Mouse (Mus musculus): Measurements from ENCODE around the gene Col26a1. TPM values are rescaled to one million over a fixed set of nuclear protein-coding genes. Genes with fewer than 3 reads are reported as not detected.

The Col26a1 gene
- total RNA-seq (2021), result 1 to 10 TPM; 3.5 to 4.7 TPM

DNA sequence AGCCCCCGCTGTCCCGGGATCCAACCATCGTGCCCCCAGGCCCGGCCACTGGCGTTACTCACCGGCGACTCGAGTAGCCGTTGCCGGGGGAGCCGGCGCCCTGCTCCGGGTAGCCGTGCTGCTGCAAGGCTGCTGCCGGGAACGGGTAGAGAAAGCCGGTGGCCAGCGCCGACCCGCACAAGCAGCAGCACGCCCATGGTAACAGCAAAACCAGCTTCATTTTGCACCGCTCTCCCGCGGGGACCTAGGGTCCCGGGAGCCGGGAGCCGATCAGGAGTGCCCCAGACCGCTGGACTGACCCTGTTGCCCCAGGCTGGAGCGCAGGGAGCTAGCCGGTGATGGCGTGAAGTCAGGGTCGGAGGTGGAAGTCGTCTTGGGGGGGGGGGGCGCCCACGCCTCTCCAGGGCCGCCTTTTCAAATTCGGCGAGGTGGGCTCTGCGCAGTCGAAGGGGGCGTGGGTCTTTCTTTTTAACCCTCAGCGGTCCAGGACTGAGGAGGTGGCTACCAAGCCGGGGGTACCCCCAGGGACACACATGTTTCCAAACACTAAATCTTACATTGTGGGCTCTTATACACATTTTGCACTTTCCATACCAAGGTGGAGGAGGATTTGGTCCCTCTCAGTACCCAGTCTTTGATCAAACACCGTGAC is at the start of gene Col26a1:
TSS of gene Col26a1 (minus strand) at position 422 of the 652 bp plus-strand sequence.
- DNase-seq (ENCODE audit: extremely low spot score in 1 of 2, low spot score in 1 of 2), result peak in 1 of 2 experiments; percentile 17

DNA sequence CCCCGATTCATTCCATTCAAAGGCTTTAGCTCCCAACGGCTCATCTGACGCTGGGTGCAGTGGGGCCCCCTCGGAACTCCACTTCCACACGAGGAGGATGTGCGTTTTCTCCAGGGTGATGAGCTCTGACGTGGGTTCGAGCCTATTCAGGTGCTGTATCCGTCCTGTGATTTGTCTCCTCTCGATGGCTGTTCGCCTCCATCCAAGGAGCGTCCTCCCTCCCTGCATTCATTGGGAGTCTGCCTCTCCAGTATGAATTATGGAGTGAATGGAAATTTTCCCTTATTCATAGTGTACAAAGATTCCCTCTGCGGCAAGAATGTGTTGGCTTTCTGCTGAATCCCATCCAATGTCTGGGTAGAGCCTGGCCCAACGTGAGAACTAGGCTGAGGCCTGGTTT is 48.9 kb upstream of the Col26a1 start:
- no peak for DNase-seq (ENCODE audit: extremely low spot score in 1 of 2, low spot score in 1 of 2)

DNA sequence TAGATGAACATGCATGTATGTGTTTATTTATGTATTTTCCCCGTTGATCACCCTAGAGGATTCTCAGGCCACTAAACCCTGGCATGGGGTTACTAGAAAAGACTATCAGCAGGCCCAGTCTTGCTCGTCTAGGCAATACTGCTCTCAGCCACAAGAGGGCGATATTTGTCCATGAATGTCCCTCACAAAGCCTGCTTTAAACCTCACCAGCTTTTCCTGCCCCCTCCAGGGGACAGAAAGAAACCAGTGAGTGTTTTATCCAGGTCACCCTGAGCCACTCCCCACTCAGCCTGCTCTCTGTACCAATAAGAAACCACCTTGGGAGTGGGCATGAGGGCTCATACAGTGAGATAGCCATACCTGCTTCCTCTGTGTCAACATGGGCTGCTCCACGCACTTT is 46.1 kb upstream of the Col26a1 start:
- DNase-seq (ENCODE audit: extremely low spot score in 1 of 2, low spot score in 1 of 2), result peak; percentile 71 to 94

DNA sequence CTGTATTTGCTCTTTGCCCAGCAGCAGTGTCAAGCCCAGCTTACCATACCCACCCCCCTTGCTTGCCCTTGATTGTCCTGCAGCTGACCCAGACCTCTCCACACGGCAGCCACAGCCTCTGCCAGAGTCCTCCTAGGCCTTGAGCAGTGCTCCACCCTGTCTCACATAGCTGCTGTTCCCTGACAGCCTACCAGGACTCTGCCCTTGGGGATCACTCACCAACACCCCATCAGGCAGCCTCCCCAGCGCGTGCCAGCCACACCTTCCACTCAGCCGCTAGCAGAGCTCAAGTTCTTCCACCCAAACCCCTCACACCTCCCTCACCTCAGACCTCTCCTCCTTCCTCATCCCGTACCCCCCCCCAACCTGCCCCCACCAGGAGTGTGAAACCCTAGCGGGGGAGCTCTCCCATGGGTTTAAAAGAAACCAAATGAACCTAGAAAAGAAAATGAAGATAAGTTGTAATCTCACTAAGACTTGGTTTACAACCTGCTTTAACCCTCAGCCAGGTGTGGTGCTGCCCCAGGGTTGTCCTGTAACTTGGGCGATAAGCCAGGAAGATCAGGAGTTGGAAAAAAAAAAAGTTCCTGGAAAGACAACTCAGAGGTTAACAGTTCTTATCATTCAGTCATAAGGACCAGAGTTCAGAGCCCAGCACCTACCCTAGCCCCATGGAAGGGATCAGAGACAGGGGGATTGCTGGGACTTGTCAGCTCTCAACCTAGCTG is 40.9 kb upstream of the Col26a1 start:
- no peak for DNase-seq (ENCODE audit: extremely low spot score in 1 of 2, low spot score in 1 of 2)

DNA sequence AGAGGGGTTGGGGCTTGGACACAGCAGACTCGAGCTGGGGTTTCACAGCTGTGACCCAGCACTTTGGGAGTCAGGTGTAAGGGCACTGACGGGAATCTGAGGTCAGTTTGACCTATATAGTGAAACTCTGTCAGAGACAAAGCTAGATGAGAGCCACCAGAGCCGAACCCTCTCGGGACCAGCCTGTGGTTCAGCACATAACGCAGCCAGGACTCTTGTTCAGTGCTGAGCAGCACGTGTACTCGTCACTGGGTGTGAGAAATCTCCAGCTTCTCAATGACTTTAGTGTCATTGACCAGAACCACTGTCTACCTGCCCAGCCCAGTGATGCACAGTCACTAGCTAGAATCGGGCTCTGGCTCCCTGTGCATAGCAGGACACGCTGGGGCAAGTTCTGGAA is 39.8 kb upstream of the Col26a1 start:
- no peak for DNase-seq (ENCODE audit: extremely low spot score in 1 of 2, low spot score in 1 of 2)

DNA sequence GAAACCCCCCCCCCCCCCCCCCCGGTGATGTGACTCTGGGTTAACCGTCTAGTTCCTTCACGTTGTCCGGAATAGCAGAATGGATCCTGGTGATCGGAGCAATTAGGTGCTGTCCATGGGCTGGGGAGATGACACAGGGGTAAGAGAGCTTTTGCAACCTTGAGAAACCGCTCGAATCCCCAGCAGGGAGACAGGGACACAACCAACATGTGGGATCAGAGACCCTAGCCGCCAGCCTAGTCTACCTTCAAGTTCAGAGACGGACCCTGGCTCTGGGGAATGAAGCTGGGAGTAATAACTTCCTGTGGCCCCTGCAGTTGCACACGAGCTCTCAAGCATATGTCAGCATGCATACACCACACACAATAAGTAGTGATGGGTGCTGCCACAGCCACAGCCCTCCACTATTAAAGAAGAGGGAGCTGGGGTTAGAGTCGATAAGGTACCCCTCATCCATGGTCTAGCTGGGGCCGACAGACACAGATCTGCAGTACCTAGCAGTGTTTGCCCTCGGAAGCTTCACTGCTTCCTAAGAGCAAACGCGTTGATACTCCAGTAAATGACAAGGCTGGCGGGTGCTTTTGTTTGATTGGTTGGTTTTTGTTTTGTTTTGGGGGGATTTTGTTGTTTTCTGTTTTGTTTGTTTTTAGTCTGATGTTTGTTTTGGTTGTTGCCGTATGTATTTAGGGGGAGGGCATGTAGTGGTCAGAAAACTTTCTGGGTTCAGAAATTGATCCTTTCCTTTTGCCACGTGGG is 36.7 kb upstream of the Col26a1 start:
- no peak for DNase-seq (ENCODE audit: extremely low spot score in 1 of 2, low spot score in 1 of 2)

DNA sequence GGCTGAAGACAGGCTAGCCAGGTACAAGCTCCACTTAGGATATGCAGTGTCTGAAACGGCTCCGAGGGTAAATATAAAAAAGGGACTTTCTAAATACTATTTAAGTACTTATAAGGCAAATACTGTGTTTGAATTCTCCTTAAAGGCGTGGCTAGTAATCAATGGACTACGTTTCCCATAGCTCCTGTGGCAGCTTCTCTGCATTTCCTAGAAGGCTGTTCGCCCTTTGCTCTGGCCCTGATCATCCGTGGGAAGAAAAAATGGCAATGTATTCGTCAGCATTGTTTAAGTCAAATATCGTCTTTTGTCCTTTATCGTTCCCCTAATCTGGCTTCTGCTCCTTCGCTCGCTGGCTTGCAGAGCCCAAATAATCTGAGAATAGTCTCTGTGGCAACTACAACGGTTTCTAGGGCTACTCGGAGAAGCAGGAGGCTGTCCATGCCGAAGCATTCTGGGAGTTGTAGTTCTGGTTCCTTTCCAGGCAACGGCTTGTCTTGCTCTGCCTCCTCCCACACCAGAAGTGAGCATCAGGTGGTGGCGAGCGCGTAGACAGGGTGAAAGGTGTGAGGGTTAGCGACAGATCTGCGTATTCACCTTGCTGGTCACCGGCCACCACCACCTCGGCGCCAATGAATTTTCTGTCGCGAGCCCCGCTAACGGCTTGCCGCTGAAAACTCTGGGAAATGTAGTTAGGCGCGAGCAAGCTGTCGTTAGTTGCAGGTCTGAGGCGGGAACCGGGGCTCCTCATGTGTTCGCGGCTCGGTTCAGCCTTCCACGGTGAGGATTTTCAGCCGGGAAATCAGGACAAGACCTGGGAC is 35.9 kb upstream of the Col26a1 start:
- DNase-seq (ENCODE audit: extremely low spot score in 1 of 2, low spot score in 1 of 2), result peak; percentile 63 to 74

DNA sequence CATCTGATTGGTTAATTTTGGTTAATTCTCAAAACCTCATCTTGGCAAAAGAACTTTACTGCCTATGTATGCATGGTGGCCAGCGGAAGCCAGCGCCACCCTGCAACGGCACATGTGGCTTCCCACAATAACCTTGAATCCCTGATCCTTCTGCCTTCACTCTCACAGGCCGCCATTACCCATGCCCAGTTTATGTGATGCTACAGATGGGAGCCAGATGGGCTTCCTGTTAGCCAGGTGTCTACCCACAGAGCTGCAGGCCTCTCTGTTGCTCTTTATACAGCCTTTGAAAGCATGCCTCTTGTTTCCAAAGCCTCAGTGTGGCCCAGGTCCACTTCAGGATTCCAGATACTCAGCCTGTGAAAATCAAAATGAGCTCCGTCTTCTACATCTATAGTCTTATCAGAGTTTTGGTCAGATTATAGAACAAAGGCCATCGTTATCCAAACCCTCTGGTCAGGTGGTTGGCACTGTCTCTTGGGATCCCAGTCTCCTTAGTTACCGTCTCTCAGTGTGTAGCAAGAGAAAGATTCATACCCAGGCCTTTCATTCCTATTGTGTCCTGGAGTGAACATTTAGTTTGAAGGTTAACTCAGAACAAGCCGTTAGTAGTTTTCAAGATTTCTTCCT is 34.7 kb upstream of the Col26a1 start:
- DNase-seq (ENCODE audit: extremely low spot score in 1 of 2, low spot score in 1 of 2), result no peak

DNA sequence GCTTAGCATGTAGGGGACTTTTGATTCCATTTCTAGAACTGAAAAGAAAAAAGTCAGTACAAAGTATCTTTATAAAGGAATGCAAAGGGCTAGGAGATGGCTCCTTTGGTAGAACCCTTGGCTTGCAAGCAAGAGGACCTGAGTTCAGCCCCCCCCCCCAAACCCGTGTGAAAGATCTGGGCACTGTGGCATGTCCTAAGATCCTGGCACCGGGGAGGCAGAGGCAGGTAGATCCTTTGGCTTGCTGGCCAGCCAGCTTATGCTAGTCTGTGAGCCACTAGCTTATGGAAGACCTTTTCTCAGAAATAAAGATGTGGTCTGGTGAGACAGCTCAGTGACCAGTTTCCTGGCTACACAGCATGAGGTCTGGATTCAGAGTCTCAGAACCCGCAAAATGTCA is 31.2 kb upstream of the Col26a1 start:
- DNase-seq (ENCODE audit: extremely low spot score in 1 of 2, low spot score in 1 of 2), result no peak

DNA sequence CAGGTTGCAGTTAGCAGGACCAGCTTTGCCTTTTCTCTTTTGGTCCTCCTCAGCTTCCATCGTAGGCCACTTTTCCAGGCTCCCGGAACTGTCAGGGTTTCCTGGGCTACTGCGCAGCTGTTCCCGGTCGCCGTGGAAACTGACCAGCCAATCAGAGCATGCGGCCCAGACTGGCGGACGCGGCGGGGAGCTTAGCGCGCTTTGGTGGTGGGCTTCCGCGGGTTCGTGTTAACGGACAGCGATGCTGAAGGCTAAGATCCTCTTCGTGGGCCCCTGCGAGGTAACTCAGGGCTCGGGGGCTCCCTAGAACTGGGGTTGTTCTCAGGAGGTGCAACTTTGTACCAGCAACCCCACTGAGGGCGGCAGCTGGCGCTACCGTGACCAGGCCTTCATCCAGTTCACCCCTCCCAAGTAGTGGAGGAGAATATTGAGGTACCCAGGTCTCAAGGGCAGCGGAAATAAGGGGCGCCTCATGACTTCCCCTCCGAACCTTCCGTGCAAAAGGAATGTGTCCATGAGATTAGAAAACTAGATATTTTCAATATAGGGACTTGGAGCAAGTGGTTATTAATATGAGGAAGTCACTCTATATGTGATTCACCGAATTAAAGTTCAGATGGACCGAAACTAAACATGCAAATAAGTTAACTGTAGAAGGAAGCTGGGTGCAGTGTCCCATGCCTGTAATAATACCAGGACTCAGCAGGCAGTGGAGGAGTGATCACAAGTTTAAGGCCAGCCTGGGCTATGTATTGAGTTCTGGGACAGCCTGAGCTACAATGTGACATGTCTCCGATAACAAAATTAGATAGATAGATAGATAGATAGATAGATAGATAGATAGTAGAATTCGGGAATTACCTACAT is 25.2 kb upstream of the Col26a1 start, which contains the start of gene Ift22:
TSS of gene Ift22 (plus strand) at position 160 of the 867 bp plus-strand sequence.
- peak; percentile 82 to 92 for DNase-seq (ENCODE audit: extremely low spot score in 1 of 2, low spot score in 1 of 2)

DNA sequence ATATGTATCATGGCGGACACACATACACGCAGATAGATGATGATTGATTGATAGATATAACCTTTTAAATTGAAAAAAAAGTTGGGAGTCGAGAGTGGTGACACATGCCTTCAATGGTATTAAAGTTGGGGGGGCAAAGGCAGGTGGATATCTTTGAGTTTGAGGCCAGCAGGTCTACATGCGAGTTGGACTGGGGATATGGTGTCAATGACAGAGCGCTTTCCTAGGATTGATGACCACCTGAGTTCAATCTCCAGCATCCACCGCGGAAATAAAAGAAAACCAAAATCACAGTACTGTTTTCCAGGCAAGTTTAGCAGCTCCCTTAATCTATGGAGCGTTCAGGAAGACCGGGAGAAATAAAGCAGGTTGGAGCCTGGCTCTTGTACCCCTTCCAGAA is 24.6 kb upstream of the Col26a1 start:
- no peak for DNase-seq (ENCODE audit: extremely low spot score in 1 of 2, low spot score in 1 of 2)

DNA sequence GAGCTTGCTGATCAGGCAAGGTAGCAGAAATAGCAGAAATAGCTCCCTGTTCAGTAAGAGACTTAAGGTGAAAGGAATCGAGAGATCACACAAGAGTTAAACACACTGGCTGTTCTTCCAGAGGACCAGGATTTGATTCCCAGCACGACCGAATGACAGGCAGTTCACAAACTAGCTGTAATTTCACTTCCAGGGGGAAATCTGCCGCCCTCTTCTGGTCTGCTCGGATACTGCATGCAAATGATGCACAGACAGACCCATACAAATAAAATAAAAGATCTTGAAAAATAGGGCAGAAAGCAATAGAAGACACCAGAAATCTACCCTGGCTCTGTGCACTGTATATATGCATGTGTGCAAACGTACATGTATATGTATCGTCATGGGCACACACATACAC is 22.6 kb upstream of the Col26a1 start:
- DNase-seq (ENCODE audit: extremely low spot score in 1 of 2, low spot score in 1 of 2), result peak in 1 of 2 experiments; percentile 32

DNA sequence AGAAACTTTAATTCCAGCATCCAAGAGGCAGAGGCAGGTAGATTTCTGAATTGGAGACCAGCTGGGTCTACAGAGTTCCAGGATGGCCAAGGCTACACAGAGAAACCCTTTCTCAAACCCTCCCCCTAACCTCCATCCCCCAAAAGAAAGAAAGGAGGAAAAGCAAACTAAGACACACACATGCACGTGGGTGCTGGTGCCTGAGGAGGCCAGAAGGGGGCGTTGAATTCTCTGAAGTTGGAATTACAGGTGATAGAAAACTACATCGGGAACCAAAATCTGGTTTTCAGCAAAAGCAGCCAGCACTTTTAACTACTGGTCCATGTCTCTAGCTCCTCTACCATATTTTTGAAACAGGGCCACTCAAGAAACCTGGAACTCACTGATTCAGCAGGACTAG is 21.6 kb upstream of the Col26a1 start:
- DNase-seq (ENCODE audit: extremely low spot score in 1 of 2, low spot score in 1 of 2), result no peak

DNA sequence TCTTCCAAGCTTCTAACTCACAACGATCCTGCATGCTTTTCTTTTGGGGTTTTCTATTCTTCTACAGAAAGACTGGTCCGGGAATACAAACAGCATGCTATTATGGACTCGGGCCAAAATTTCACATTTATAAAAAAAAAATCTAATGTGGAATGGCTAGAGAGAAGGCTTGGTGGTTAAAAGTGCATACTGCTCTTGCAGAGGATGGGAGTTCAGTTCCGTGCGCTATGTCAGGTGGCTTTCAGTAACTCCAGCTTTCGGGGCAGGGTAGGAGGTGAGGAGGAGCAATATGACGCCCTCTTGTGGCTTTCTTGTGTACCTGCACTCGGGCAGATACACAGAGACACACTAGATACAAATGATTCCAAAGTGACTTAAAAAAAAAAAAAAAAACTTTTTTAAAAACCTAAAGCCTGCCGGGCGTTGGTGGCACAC is 12.5 kb upstream of the Col26a1 start:
- no peak for DNase-seq (ENCODE audit: extremely low spot score in 1 of 2, low spot score in 1 of 2)

DNA sequence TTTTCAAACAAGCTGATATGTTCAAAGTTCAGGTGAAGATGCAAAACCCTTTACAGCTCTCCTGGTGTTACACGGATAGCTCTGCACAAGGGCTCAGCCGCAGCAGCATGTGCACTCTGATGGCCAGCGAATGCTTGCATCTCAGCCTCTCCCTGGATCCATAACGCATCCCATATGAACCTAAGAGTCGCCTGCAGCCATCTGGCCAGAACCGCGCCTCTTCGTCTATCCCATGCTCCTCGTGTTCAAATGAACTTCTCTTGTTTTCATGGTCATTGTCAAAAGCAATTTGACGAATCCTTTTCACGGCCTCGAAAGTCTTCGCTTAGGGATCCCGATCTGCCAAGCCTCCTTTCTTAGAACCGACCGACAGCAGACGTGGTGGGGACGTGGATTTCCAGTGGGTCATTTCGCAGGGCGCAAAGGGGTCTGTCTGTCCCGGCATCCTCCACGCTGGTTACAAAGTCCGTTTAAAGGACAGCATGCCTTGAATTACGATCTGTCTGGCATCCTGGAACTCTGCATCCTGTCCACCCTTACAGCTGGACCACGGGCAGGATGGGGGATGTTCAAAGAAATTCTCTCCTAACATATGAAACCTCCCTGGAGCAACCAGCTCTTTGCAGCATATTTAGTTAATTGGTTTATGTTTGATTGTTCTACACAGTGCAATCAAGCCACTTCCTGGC is 12.0 kb upstream of the Col26a1 start:
- no peak for DNase-seq (ENCODE audit: extremely low spot score in 1 of 2, low spot score in 1 of 2)

DNA sequence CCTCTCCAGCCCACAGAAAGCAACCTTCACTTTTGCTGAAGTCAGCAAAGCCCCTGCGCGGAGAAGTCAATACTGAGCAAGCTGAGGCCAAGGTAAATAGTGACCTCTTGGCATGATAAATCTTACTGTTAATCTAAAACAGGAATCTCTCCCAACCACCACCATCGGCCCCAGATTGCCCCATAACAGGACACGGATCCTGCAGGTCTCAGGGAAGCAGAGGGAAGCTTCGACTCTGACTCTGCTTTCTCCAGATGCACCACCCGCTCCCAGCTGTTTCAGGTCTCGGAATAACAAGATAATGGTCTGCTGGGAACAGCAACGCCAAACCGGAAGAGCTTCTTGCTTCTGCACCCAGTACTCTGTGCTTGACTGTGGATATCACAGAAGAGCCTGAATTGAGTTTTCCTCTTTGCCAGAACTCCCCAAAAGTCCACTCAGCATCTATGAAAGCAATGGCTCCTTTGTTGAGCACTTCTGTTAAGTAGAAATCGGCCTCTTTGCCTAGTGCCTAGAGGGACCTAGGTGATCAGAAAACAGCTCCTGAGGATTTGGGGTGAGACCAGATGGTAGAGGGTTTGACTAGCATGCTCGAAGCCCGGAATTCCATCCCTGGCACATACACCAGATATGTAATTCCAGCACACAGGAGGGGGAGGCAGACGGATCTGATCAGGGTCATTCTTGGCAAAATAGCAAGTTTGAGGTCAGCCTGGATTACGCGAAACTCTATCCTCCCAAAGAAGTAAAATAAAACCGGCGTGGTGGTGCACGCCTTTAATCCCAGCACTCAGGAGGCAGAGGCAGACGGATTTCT is 5.7 kb upstream of the Col26a1 start:
- no peak for DNase-seq (ENCODE audit: extremely low spot score in 1 of 2, low spot score in 1 of 2)

DNA sequence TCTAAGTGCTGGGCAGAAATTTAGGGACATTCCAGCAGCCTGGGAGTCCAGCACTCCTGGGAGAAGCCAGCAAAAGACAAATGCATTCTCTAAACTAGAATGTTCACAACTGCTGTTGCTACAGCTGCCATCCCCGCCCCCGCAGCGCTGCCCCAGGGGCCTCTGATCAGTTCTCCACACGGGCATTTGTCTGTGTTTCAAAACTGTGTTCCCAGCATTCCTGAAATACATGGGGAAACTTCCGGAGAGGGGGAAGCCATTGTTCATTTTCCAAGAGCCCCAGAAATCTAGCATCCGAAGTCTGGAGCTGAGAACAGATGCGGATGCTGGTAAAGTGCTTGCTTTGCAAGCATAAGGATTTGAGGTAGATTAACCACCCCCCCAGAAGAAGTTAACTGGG is 3.9 kb upstream of the Col26a1 start:
- DNase-seq (ENCODE audit: extremely low spot score in 1 of 2, low spot score in 1 of 2), result no peak

Data from layer of hippocampus, postnatal 25 days (tissue).